Mouse (Mus musculus) cerebellum, adult (tissue): ENCODE data around the gene Casr.

Source experiments
- ATAC-seq: cut with Nextera tagmentation; 2 replicates; pipeline ENCODE4 v1.9.2; 2017; ENCODE audit warnings: mild to moderate bottlenecking, moderate library complexity, mixed read lengths; ENCODE audit not compliant: insufficient number of reproducible peaks, low FRiP score, low TSS enrichment

The Casr gene

GRCm38 (mm10) chr16:36455342-36455802, 106.6 kb downstream of the Casr start, which contains the start of gene Stfa3:
Gene Stfa3 (minus strand): TSS chr16:36455392.
- no peak for ATAC-seq
